Mouse (Mus musculus): ENCODE measurements around the gene Syde1. TPM values are rescaled to one million over a fixed set of nuclear protein-coding genes. Genes with fewer than 3 reads are reported as not detected.
"Not testable (repeated sequence)": the region's sequence is repeated elsewhere in the genome, so short reads cannot be mapped to it uniquely, and the experiment has no call there.

Syde1 gene
- 16.8 and 18.0 TPM in 2 replicates for polyA plus RNA-seq (2014; fragmentation: Nextera tagmentation; extraction: Ambion mirVana)

GRCm38 (mm10) chr10:78591406-78592328 is at the start of gene Syde1:
Syde1 (minus strand) TSS chr10:78591964.
- H3K27ac ChIP-seq (ENCODE audit: low read depth, low read length): peak within 1 kb of the TSS; percentile 80
- 0 out of 2 replicates have a peak, but pooled peaks cover 4% of the 10 kb centered on the region for H3K4me1 ChIP-seq (ENCODE audit: control insufficient read depth, insufficient read depth, low read length)
- H3K36me3 ChIP-seq (ENCODE audit: control insufficient read depth, insufficient read depth, low read length): peaks cover 30% of the 10 kb centered on the region
- peak within 1 kb of the TSS; percentile 79 for H3K9ac ChIP-seq (ENCODE audit: low read depth, low read length)
- no peaks in the 10 kb centered on the region for H3K9me3 ChIP-seq (ENCODE audit: control insufficient read depth, low read length)
- ATAC-seq (ENCODE audit: low FRiP score, low TSS enrichment): peak; percentile 83
- H3K27me3 ChIP-seq (ENCODE audit: control insufficient read depth, insufficient read depth, low read length): no peaks in the 10 kb centered on the region
- H3K4me2 ChIP-seq (replicated peaks; ENCODE audit: low read depth, low read length): peak within 1 kb of the TSS; percentile 75
- WGBS: 5% methylated on average over 40 of the region's 54 CpGs
- peak within 1 kb of the TSS; percentile 78 for H3K4me3 ChIP-seq (ENCODE audit: low read length)

GRCm38 (mm10) chr10:78632311-78632710 is 40.5 kb upstream of the Syde1 start:
- Histone ChIP-seq H3K9me3 (ENCODE audit: control insufficient read depth, low read length) (no peaks in the 10 kb centered on the region), H3K27me3 (ENCODE audit: control insufficient read depth, insufficient read depth, low read length) (no peaks in the 10 kb centered on the region), H3K27ac (ENCODE audit: low read depth, low read length) (no peak overlapping the region), H3K4me1 (ENCODE audit: control insufficient read depth, insufficient read depth, low read length) (no peaks in the 10 kb centered on the region), H3K9ac (ENCODE audit: low read depth, low read length) (no peak overlapping the region), H3K4me3 (ENCODE audit: low read length) (no peak overlapping the region), H3K36me3 (ENCODE audit: control insufficient read depth, insufficient read depth, low read length) (no peaks in the 10 kb centered on the region), H3K4me2 (replicated peaks; ENCODE audit: low read depth, low read length) (no peak overlapping the region)
- WGBS: 15% methylated on average over 6 of the region's 6 CpGs
- peak; percentile 66; the same call in 1 of the 2 replicates for ATAC-seq (ENCODE audit: low FRiP score, low TSS enrichment)

GRCm38 (mm10) chr10:78630194-78630593 is 38.4 kb upstream of the Syde1 start:
- H3K9ac ChIP-seq (ENCODE audit: low read depth, low read length): no peak overlapping the region
- no peak for ATAC-seq (ENCODE audit: low FRiP score, low TSS enrichment)
- no peak overlapping the region for H3K27ac ChIP-seq (ENCODE audit: low read depth, low read length)
- H3K4me1 ChIP-seq (ENCODE audit: control insufficient read depth, insufficient read depth, low read length): no peaks in the 10 kb centered on the region
- no peak overlapping the region for H3K4me2 ChIP-seq (replicated peaks; ENCODE audit: low read depth, low read length)
- 79% methylated on average over 4 of the region's 4 CpGs for WGBS
- no peak overlapping the region for H3K4me3 ChIP-seq (ENCODE audit: low read length)
- H3K9me3 ChIP-seq (ENCODE audit: control insufficient read depth, low read length): no peaks in the 10 kb centered on the region
- no peaks in the 10 kb centered on the region for H3K27me3 ChIP-seq (ENCODE audit: control insufficient read depth, insufficient read depth, low read length)
- H3K36me3 ChIP-seq (ENCODE audit: control insufficient read depth, insufficient read depth, low read length): no peaks in the 10 kb centered on the region

- not testable (repeated sequence) for H3K27ac ChIP-seq (ENCODE audit: low read depth, low read length); ATAC-seq (ENCODE audit: low FRiP score, low TSS enrichment); H3K9ac ChIP-seq (ENCODE audit: low read depth, low read length); H3K4me3 ChIP-seq (ENCODE audit: low read length); H3K4me2 ChIP-seq (replicated peaks; ENCODE audit: low read depth, low read length); H3K36me3 ChIP-seq (ENCODE audit: control insufficient read depth, insufficient read depth, low read length); H3K4me1 ChIP-seq (ENCODE audit: control insufficient read depth, insufficient read depth, low read length); H3K9me3 ChIP-seq (ENCODE audit: control insufficient read depth, low read length); H3K27me3 ChIP-seq (ENCODE audit: control insufficient read depth, insufficient read depth, low read length)
- 86% methylated on average over 3 of the region's 3 CpGs for WGBS
Observed at GRCm38 (mm10) chr10:78623143-78623542, 31.4 kb upstream of the Syde1 start.

GRCm38 (mm10) chr10:78617974-78618373 is 26.2 kb upstream of the Syde1 start, which contains the start of gene Olfr1357:
Olfr1357 (minus strand) TSS chr10:78618074.
- Histone ChIP-seq H3K9ac (ENCODE audit: low read depth, low read length) (no peak within 1 kb of the TSS), H3K4me1 (ENCODE audit: control insufficient read depth, insufficient read depth, low read length) (no peaks in the 10 kb centered on the region), H3K27ac (ENCODE audit: low read depth, low read length) (no peak within 1 kb of the TSS), H3K4me3 (ENCODE audit: low read length) (no peak within 1 kb of the TSS), H3K27me3 (ENCODE audit: control insufficient read depth, insufficient read depth, low read length) (no peaks in the 10 kb centered on the region), H3K9me3 (ENCODE audit: control insufficient read depth, low read length) (no peaks in the 10 kb centered on the region), H3K36me3 (ENCODE audit: control insufficient read depth, insufficient read depth, low read length) (no peaks in the 10 kb centered on the region), H3K4me2 (replicated peaks; ENCODE audit: low read depth, low read length) (no peak within 1 kb of the TSS)
- 97% methylated on average over 1 of the region's 1 CpGs for WGBS
- ATAC-seq (ENCODE audit: low FRiP score, low TSS enrichment): no peak

- H3K36me3 ChIP-seq (ENCODE audit: control insufficient read depth, insufficient read depth, low read length): no peaks in the 10 kb centered on the region
- no peak overlapping the region for H3K9ac ChIP-seq (ENCODE audit: low read depth, low read length)
- 74% methylated on average over 3 of the region's 3 CpGs for WGBS
- H3K27ac ChIP-seq (ENCODE audit: low read depth, low read length): no peak overlapping the region
- H3K9me3 ChIP-seq (ENCODE audit: control insufficient read depth, low read length): no peaks in the 10 kb centered on the region
- no peaks in the 10 kb centered on the region for H3K27me3 ChIP-seq (ENCODE audit: control insufficient read depth, insufficient read depth, low read length)
- H3K4me3 ChIP-seq (ENCODE audit: low read length): no peak overlapping the region
- H3K4me1 ChIP-seq (ENCODE audit: control insufficient read depth, insufficient read depth, low read length): no peaks in the 10 kb centered on the region
- H3K4me2 ChIP-seq (replicated peaks; ENCODE audit: low read depth, low read length): no peak overlapping the region
- no peak for ATAC-seq (ENCODE audit: low FRiP score, low TSS enrichment)
Observed at GRCm38 (mm10) chr10:78607602-78608001, 15.8 kb upstream of the Syde1 start.

- ATAC-seq (ENCODE audit: low FRiP score, low TSS enrichment): no peak
- WGBS: 49% methylated on average over 3 of the region's 3 CpGs
Observed at GRCm38 (mm10) chr10:78605080-78605479, 13.3 kb upstream of the Syde1 start.

GRCm38 (mm10) chr10:78599865-78600264 is 8.1 kb upstream of the Syde1 start:
- Histone ChIP-seq H3K4me3 (ENCODE audit: low read length) (no peak overlapping the region), H3K27me3 (ENCODE audit: control insufficient read depth, insufficient read depth, low read length) (no peaks in the 10 kb centered on the region), H3K4me2 (replicated peaks; ENCODE audit: low read depth, low read length) (no peak overlapping the region), H3K9ac (ENCODE audit: low read depth, low read length) (no peak overlapping the region), H3K9me3 (ENCODE audit: control insufficient read depth, low read length) (no peaks in the 10 kb centered on the region), H3K27ac (ENCODE audit: low read depth, low read length) (no peak overlapping the region), H3K4me1 (ENCODE audit: control insufficient read depth, insufficient read depth, low read length) (no peaks in the 10 kb centered on the region), H3K36me3 (ENCODE audit: control insufficient read depth, insufficient read depth, low read length) (no peaks in the 10 kb centered on the region)
- 86% methylated on average over 5 of the region's 5 CpGs for WGBS
- ATAC-seq (ENCODE audit: low FRiP score, low TSS enrichment): no peak

More at GRCm38 (mm10) chr10:78605080-78605479, 13.3 kb upstream of the Syde1 start:
- Histone ChIP-seq H3K4me1 (ENCODE audit: control insufficient read depth, insufficient read depth, low read length) (no peaks in the 10 kb centered on the region), H3K4me3 (ENCODE audit: low read length) (no peak overlapping the region), H3K9ac (ENCODE audit: low read depth, low read length) (no peak overlapping the region), H3K4me2 (replicated peaks; ENCODE audit: low read depth, low read length) (no peak overlapping the region), H3K27me3 (ENCODE audit: control insufficient read depth, insufficient read depth, low read length) (no peaks in the 10 kb centered on the region), H3K9me3 (ENCODE audit: control insufficient read depth, low read length) (no peaks in the 10 kb centered on the region), H3K27ac (ENCODE audit: low read depth, low read length) (no peak overlapping the region), H3K36me3 (ENCODE audit: control insufficient read depth, insufficient read depth, low read length) (no peaks in the 10 kb centered on the region)

- Histone ChIP-seq H3K9ac (ENCODE audit: low read depth, low read length) (no peak overlapping the region), H3K4me2 (replicated peaks; ENCODE audit: low read depth, low read length) (no peak overlapping the region), H3K4me1 (ENCODE audit: control insufficient read depth, insufficient read depth, low read length) (0 out of 2 replicates have a peak, but pooled peaks cover 4% of the 10 kb centered on the region), H3K4me3 (ENCODE audit: low read length) (no peak overlapping the region), H3K9me3 (ENCODE audit: control insufficient read depth, low read length) (no peaks in the 10 kb centered on the region), H3K36me3 (ENCODE audit: control insufficient read depth, insufficient read depth, low read length) (peaks cover 4% of the 10 kb centered on the region; the same call in 1 of the 2 replicates), H3K27ac (ENCODE audit: low read depth, low read length) (no peak overlapping the region), H3K27me3 (ENCODE audit: control insufficient read depth, insufficient read depth, low read length) (no peaks in the 10 kb centered on the region)
- ATAC-seq (ENCODE audit: low FRiP score, low TSS enrichment): no peak
Observed at GRCm38 (mm10) chr10:78594566-78594965, 2.8 kb upstream of the Syde1 start.
